Mouse (Mus musculus) WW6 (cell line): Measurements from ENCODE around the gene Gm45711.

Source experiments
- DNase-seq: peaks from one replicate; pipeline ENCODE4 v3.0.0-alpha.2; 2013; ENCODE audit warnings: low read depth, low spot score

Gm45711 gene

DNA sequence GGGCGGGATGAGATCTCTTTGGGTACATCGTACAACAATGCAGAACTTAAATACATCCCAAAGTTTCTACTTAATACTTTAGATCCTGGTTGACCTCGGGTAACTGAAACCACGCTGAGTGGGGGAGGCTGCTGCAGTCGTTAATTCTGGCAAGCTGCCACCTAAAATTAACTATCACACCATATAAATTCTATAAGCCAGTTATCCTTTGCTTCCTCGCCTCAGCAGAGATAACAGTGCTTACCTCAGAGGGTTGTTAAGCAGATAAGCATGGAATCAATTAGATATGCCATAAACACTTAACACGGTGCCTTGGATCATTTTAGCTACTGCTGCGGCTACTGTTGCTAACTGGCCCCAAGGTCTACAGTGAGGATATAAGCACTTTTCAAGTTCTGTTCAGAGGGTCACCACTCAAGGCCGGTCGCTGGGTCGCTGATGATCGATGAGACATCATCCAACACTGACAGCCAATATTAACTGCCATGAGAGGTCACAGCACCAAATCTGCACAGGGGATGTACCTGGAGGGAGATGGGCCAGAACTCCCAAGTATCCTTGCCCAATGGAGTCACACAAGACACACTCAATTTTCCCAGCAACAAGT, 67.7 kb downstream of the Gm45711 start:
- DNase-seq = no peak

DNA sequence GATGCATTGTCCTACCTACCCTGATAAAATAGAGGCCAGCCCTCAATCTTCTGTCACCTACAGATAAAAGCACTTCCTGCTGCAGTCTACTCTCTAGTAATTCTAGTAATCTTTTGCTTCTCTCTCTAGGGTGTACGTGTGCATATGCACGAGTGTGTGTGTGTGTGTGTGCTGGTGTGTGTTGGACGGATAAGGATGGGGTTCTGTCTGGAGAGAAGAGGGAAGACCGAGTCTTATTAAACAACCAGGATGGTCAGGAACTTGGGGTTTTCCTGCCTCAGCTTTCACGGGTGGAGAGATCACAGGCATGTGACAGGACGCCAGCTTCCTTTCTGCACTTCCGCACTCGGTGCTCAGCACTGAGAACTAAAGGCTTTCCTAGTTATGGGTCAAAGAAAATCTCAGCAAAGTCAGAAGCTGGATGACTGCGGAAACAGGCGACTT, 70.4 kb downstream of the Gm45711 start:
- no peak for DNase-seq

DNA sequence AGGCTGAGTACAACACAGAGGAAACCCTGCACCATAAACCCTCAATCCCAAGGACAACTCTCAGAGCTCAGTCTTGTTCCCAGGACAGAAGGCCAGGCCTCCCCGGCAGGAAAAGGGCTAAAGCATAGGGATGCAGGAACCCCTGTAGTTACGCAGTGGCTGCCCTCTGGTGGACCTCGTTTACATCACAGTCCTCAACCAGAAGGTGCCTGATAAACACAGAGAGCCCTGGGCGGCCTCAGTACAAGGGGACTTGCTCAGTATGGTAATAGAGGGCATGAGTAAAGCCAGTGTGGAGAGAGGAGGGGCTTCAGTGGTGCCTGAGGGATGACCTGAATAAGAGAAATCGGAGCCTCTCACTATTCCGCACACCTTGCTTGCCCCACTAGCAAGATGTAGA, 75.3 kb downstream of the Gm45711 start:
- DNase-seq = no peak

DNA sequence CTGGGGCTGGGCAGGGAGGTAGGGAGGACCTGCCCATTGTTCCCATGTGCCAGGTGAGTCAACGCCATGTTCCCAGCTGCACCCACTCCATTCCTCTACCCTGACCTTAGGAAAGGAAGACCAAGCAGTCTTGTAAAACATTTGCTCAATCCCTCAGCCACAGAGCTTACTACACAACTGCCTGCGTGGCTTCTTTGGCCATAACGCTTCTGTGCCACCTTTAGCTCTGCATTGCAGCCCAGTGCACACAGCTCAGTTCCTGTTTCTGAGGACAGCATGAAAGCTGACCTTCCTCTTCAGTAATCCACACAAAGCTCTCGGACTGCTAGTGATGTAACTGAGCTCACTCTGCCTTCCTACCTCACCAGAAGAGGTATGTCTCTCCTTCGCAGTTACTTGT, 77.0 kb downstream of the Gm45711 start:
- DNase-seq = no peak

- DNase-seq = no peak
Measured at GRCm38 (mm10) chr8:104232039-104232438, 77.8 kb downstream of the Gm45711 start.
